Mouse (Mus musculus) limb, embryonic 11.5 days (tissue): Measurements from ENCODE around the gene Lpin2. TPM values are rescaled to one million over a fixed set of nuclear protein-coding genes. Genes with fewer than 3 reads are reported as not detected.

Experiments used
- ATAC-seq: fragments of 200-750 bp; cut with Nextera tagmentation; 2 replicates; pipeline ENCODE4 v1.8.0; 2017; ENCODE audit warnings: low read depth; ENCODE audit not compliant: insufficient number of reproducible peaks, low FRiP score, low TSS enrichment
- DNase-seq: peaks from one replicate; pipeline ENCODE4 v3.0.0-alpha.2; 2015; ENCODE audit warnings: low spot score
- H3K27ac ChIP-seq: fragments of 300-500 bp; sonication (generic); replicated peaks from 2 replicates; pipeline ENCODE4 v1.5.1; 2014; ENCODE audit warnings: low read depth, mild to moderate bottlenecking, low read length
- H3K27me3 ChIP-seq: fragments of 300-500 bp; sonication (generic); 2 replicates; pipeline ENCODE4 v1.6.1; 2014; ENCODE audit warnings: mild to moderate bottlenecking, low read length, mixed read lengths; ENCODE audit not compliant: control insufficient read depth, insufficient read depth
- H3K36me3 ChIP-seq: fragments of 300-500 bp; sonication (generic); 2 replicates; pipeline ENCODE4 v1.6.1; 2014; ENCODE audit warnings: mild to moderate bottlenecking, low read length, moderate library complexity, mixed read lengths; ENCODE audit not compliant: control insufficient read depth, insufficient read depth
- H3K4me1 ChIP-seq: fragments of 300-500 bp; sonication (generic); 2 replicates; pipeline ENCODE4 v1.6.1; 2014; ENCODE audit warnings: low read length, mixed read lengths; ENCODE audit not compliant: control insufficient read depth, insufficient read depth
- H3K4me2 ChIP-seq: fragments of 300-500 bp; sonication (generic); 2 replicates; pipeline ENCODE4 v1.6.1; 2014; ENCODE audit warnings: low read depth, mild to moderate bottlenecking, moderate library complexity; ENCODE audit not compliant: severe bottlenecking
- H3K4me3 ChIP-seq: fragments of 300-500 bp; sonication (generic); 2 replicates; pipeline ENCODE4 v1.5.1; 2014; ENCODE audit warnings: low read depth, low read length
- H3K9ac ChIP-seq: fragments of 300-500 bp; sonication (generic); 2 replicates; pipeline ENCODE4 v1.6.1; 2014; ENCODE audit warnings: mild to moderate bottlenecking, low read length
- H3K9me3 ChIP-seq: fragments of 300-500 bp; sonication (generic); 2 replicates; pipeline ENCODE4 v1.6.1; 2016; ENCODE audit warnings: low read length; ENCODE audit not compliant: control insufficient read depth
- WGBS: fragments of 180-500 bp; shearing (Covaris S2); extraction: QIAGEN DNeasy Blood & Tissue Kit; methylation state at CpG from one replicate; pipeline ENCODE4 v1.1.7; 2014; 5-methylcytosine and 5-hydroxymethylcytosine counted together
- polyA plus RNA-seq: library from polyadenylated mRNA; unstranded; fragments of >200 nt; fragmentation: Nextera tagmentation; extraction: Ambion mirVana; gene quantifications from 2 replicates; pipeline ENCODE4 v1.2.1, GENCODE M21; 2014

The Lpin2 gene
- polyA plus RNA-seq, 1 experiment from 2014 or later = 48.1 TPM

DNA sequence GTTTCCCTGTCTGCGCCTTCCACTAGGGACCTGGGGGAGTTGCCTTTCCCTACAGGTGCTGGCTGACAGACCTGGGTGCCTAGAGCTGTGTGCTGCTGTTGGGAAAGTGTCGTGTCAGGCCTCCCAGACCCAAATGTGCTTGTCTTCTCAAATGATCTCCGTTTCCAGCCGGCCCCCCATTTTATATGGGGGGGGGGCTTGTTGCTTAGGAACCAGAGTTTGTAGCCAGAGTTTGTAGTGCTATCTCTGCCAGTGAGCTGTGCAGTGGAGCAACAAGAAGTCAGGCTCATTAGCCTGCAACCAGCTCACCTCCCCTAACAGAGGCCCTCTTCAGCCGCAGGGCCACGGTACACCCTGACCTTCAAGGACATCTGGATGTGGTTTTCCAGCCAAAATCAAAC, 69.2 kb downstream of the Lpin2 start:
- Histone ChIP-seq H3K27me3 (no peaks in the 10 kb centered on the region), H3K4me2 (no peak overlapping the region), H3K9me3 (no peaks in the 10 kb centered on the region), H3K9ac (peak overlapping the region; percentile 14; the same call in 1 of the 2 replicates), H3K36me3 (peaks cover 10% of the 10 kb centered on the region), H3K4me3 (no peak overlapping the region), H3K4me1 (peaks cover 44% of the 10 kb centered on the region), H3K27ac (peak overlapping the region; percentile 65)
- peak; percentile 72 for ATAC-seq
- peak; percentile 73 for DNase-seq
- 24% methylated on average over 6 of the region's 6 CpGs for WGBS

GRCm38 (mm10) chr17:71252101-71252500, 69.7 kb downstream of the Lpin2 start:
- Histone ChIP-seq H3K4me3 (no peak overlapping the region), H3K36me3 (peaks cover 7% of the 10 kb centered on the region), H3K4me2 (no peak overlapping the region), H3K9me3 (no peaks in the 10 kb centered on the region), H3K4me1 (peaks cover 44% of the 10 kb centered on the region), H3K9ac (no peak overlapping the region), H3K27me3 (no peaks in the 10 kb centered on the region), H3K27ac (peak overlapping the region; percentile 74)
- ATAC-seq = peak; percentile 15; the same call in 1 of the 2 replicates
- 55% methylated on average over 9 of the region's 9 CpGs for WGBS
- peak; percentile 45 for DNase-seq

GRCm38 (mm10) chr17:71253391-71253790, 71.0 kb downstream of the Lpin2 start:
- 92% methylated on average over 2 of the region's 2 CpGs for WGBS
- Histone ChIP-seq H3K27me3 (no peaks in the 10 kb centered on the region), H3K36me3 (no peaks in the 10 kb centered on the region), H3K4me1 (peaks cover 44% of the 10 kb centered on the region), H3K27ac (no peak overlapping the region), H3K4me3 (no peak overlapping the region), H3K4me2 (no peak overlapping the region), H3K9ac (no peak overlapping the region), H3K9me3 (no peaks in the 10 kb centered on the region)
- DNase-seq (no peak), ATAC-seq (no peak)

- no peaks in the 10 kb centered on the region for H3K27me3 ChIP-seq
- H3K4me3 ChIP-seq = no peak overlapping the region
- H3K36me3 ChIP-seq = no peaks in the 10 kb centered on the region
- H3K9me3 ChIP-seq = no peaks in the 10 kb centered on the region
- H3K4me1 ChIP-seq = peaks cover 44% of the 10 kb centered on the region
- 84% methylated on average over 5 of the region's 5 CpGs for WGBS
- H3K27ac ChIP-seq = no peak overlapping the region
- H3K4me2 ChIP-seq = no peak overlapping the region
- no peak overlapping the region for H3K9ac ChIP-seq
- DNase-seq (no peak), ATAC-seq (no peak)
Observed at GRCm38 (mm10) chr17:71254106-71254505, 71.7 kb downstream of the Lpin2 start.

- Histone ChIP-seq H3K27me3 (no peaks in the 10 kb centered on the region), H3K9me3 (no peaks in the 10 kb centered on the region), H3K4me3 (no peak overlapping the region), H3K4me2 (no peak overlapping the region), H3K4me1 (peaks cover 41% of the 10 kb centered on the region), H3K9ac (no peak overlapping the region), H3K36me3 (no peaks in the 10 kb centered on the region), H3K27ac (no peak overlapping the region)
- WGBS = 64% methylated on average over 6 of the region's 6 CpGs
- ATAC-seq = no peak
- DNase-seq = no peak
Observed at GRCm38 (mm10) chr17:71254736-71255135, 72.4 kb downstream of the Lpin2 start.

- WGBS = 80% methylated on average over 14 of the region's 14 CpGs
Observed at GRCm38 (mm10) chr17:71256068-71256615, 73.8 kb downstream of the Lpin2 start.

GRCm38 (mm10) chr17:71256806-71257536, 74.6 kb downstream of the Lpin2 start:
- Histone ChIP-seq H3K27me3 (no peaks in the 10 kb centered on the region), H3K27ac (no peak overlapping the region), H3K9me3 (no peaks in the 10 kb centered on the region), H3K4me3 (no peak overlapping the region), H3K9ac (no peak overlapping the region), H3K36me3 (no peaks in the 10 kb centered on the region), H3K4me2 (no peak overlapping the region), H3K4me1 (peaks cover 26% of the 10 kb centered on the region)
- no peak for ATAC-seq
- no peak for DNase-seq
- WGBS = 93% methylated on average over 13 of the region's 13 CpGs

More at GRCm38 (mm10) chr17:71256068-71256615, 73.8 kb downstream of the Lpin2 start:
- Histone ChIP-seq H3K27ac (no peak overlapping the region), H3K4me2 (no peak overlapping the region), H3K36me3 (no peaks in the 10 kb centered on the region), H3K4me3 (no peak overlapping the region), H3K9me3 (no peaks in the 10 kb centered on the region), H3K4me1 (peaks cover 33% of the 10 kb centered on the region), H3K9ac (no peak overlapping the region), H3K27me3 (no peaks in the 10 kb centered on the region)
- DNase-seq (no peak), ATAC-seq (no peak)

GRCm38 (mm10) chr17:71259727-71260126, 77.4 kb downstream of the Lpin2 start:
- H3K9me3 ChIP-seq = no peaks in the 10 kb centered on the region
- no peaks in the 10 kb centered on the region for H3K36me3 ChIP-seq
- H3K27ac ChIP-seq = no peak overlapping the region
- H3K4me1 ChIP-seq = 0 out of 2 replicates have a peak, but pooled peaks cover 5% of the 10 kb centered on the region
- H3K27me3 ChIP-seq = no peaks in the 10 kb centered on the region
- WGBS = 74% methylated on average over 11 of the region's 11 CpGs
- ATAC-seq (no peak), DNase-seq (no peak)
- no peak overlapping the region for H3K4me2 ChIP-seq
- H3K9ac ChIP-seq = no peak overlapping the region
- no peak overlapping the region for H3K4me3 ChIP-seq
